Mouse (Mus musculus) mouse embryonic stem cell (cell line): ENCODE measurements around the gene Foxi2.

Experiments
- in situ Hi-C, 2 experiments: fragments of 300-500 bp; cut with MboI; formaldehyde crosslinking; loops; 1 replicate in 1 of 2; 3 replicates in 1 of 2; pipeline ENCODE4 v1.14.3; 2019 to 2020; ENCODE audit warnings: low sequenced_read_pairs in 2 of 2, low pct_unique_long_range_greater_than_20kb in 1 of 2, mixed read lengths in 1 of 2; ENCODE audit not compliant: unreplicated experiment in 1 of 2

The Foxi2 gene

DNA sequence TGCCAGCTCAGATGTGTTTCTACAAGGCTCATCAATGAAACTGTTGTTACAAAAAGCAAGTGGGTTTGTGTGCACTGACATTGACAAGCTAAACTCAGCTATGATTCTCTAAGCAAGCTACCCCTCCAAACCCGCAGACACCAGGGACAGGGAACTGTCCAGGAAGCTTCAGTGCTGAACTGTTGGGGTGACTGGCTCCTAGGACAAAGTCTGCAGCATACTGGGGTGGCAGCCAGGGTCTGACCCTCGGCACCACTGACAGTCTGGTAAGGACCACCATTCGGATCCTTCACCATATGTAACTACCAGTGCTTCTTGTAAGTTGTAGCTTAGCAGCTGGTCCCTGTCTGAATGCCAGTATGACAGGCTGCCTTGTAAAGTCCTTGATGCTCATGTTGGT is 43.6 kb downstream of the Foxi2 start:
- in situ Hi-C loops: no loop called here
